Mouse (Mus musculus) ES-E14 (cell line): ENCODE measurements at regions not wholly inside any gene's neighbourhood (a gene's known extent, or its start where the extent isn't known, plus 50 kb on each side); places are given as distances from the start of the nearest gene placed in this dataset.

Experiments used
- DNase-seq: peaks from one replicate; pipeline ENCODE4 v3.0.0-alpha.2; 2013; ENCODE audit warnings: low read depth, low spot score
- H3K27ac ChIP-seq: 2 replicates; pipeline ENCODE4 v1.5.1; 2012; ENCODE audit warnings: low read depth, mild to moderate bottlenecking, low read length, moderate library complexity, mixed read lengths; ENCODE audit not compliant: poor library complexity, insufficient read depth, severe bottlenecking
- H3K36me3 ChIP-seq: 2 replicates; pipeline ENCODE4 v1.6.1; 2012; ENCODE audit warnings: mild to moderate bottlenecking, low read length, moderate library complexity, mixed read lengths; ENCODE audit not compliant: control insufficient read depth, poor library complexity, insufficient read depth, severe bottlenecking
- H3K4me1 ChIP-seq, 2 experiments: fragments of 150-350 bp in 1 of 2; sonication (generic) in 1 of 2; 2 replicates each; pipeline ENCODE4 v1.6.1; 2012; ENCODE audit warnings: low read length in 2 of 2, mild to moderate bottlenecking in 1 of 2, mixed read lengths in 1 of 2; ENCODE audit not compliant: control insufficient read depth in 2 of 2, insufficient read depth in 2 of 2, poor library complexity in 1 of 2
- H3K4me3 ChIP-seq, 2 experiments: fragments of 150-350 bp in 1 of 2; sonication (generic) in 1 of 2; 2 replicates each; pipeline ENCODE4 v1.5.1; 2012; ENCODE audit warnings: low read length in 2 of 2, low read depth in 1 of 2, mild to moderate bottlenecking in 1 of 2, mixed read lengths in 1 of 2; ENCODE audit not compliant: insufficient read depth in 1 of 2, poor library complexity in 1 of 2, severe bottlenecking in 1 of 2
- H3K9ac ChIP-seq: 2 replicates; pipeline ENCODE4 v1.6.1; 2012; ENCODE audit warnings: low read depth, mild to moderate bottlenecking, low read length, mixed read lengths; ENCODE audit not compliant: poor library complexity, insufficient read depth, severe bottlenecking
- H3K9me3 ChIP-seq: fragments of 150-350 bp; sonication (generic); 2 replicates; pipeline ENCODE4 v1.6.1; 2012; ENCODE audit warnings: low read depth, mild to moderate bottlenecking, low read length; ENCODE audit not compliant: control insufficient read depth, insufficient read depth
- CHD2 ChIP-seq: IDR thresholded peaks from 2 replicates; pipeline ENCODE4 v1.6.1; 2014; ENCODE audit warnings: mild to moderate bottlenecking, low read depth, low read length, inconsistent platforms
- HCFC1 ChIP-seq: IDR thresholded peaks from 2 replicates; pipeline ENCODE4 v1.6.1; 2012; ENCODE audit warnings: low read length, inconsistent platforms, borderline replicate concordance; ENCODE audit not compliant: insufficient read depth
- MAFK ChIP-seq: IDR thresholded peaks from 2 replicates; pipeline ENCODE4 v1.6.1; 2014; ENCODE audit warnings: mild to moderate bottlenecking, low read depth, low read length, inconsistent platforms; ENCODE audit not compliant: insufficient read depth
- ZC3H11A ChIP-seq: IDR thresholded peaks from 2 replicates; pipeline ENCODE4 v1.6.1; 2012; ENCODE audit warnings: low read depth, mild to moderate bottlenecking, inconsistent platforms, low read length, borderline replicate concordance
- ZNF384 ChIP-seq: IDR thresholded peaks from 2 replicates; pipeline ENCODE4 v1.6.1; 2012; ENCODE audit warnings: low read depth, low read length, inconsistent platforms
- in situ Hi-C, 2 experiments: fragments of 600-800 bp; cut with MboI; formaldehyde crosslinking; loops; one replicate each; pipeline ENCODE4 v1.15.1; 2025; ENCODE audit warnings: low sequenced_read_pairs in 2 of 2, inconsistent platforms in 1 of 2; ENCODE audit not compliant: unreplicated experiment in 2 of 2

DNA sequence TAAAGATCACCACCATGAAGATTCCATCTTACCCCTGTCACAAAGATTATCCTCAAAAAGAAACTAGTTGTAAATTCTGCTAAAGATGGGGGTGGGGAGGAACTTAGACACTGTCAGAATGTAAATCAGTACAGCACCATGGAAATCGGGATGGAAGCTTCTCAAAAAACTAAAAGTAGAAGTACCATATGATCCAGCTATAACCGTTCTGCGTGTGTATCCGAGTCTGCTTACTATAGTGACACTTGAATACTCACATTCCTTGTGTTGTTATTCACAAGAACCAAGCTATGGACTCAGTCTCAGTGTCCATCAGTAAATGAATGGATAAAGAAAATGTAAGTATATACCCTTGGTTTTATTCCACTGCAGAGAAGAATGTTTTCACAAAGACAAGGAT, 290.8 kb downstream of the Qdpr start:
- Histone ChIP-seq H3K9me3 (no peaks in the 10 kb centered on the region), H3K27ac (no peak overlapping the region), H3K4me1 (no peaks in the 10 kb centered on the region), H3K9ac (no peak overlapping the region), H3K4me3 (no peak overlapping the region), H3K36me3 (no peaks in the 10 kb centered on the region)
- DNase-seq = no peak
- in situ Hi-C loops = no loop called here
- no peak for TF ChIP-seq ZC3H11A
- no peak for TF ChIP-seq HCFC1
- no peak for TF ChIP-seq ZNF384
- TF ChIP-seq MAFK = no peak

- no peaks in the 10 kb centered on the region for H3K9me3 ChIP-seq
- in situ Hi-C loops = no loop called here
- no peak for TF ChIP-seq HCFC1
- no peak for TF ChIP-seq ZC3H11A
- no peak for TF ChIP-seq ZNF384
- no peak for TF ChIP-seq CHD2
- no peak for TF ChIP-seq MAFK
- no peak overlapping the region for H3K9ac ChIP-seq
- no peak overlapping the region for H3K27ac ChIP-seq
- H3K4me1 ChIP-seq = no peaks in the 10 kb centered on the region
- no peak for DNase-seq
- H3K36me3 ChIP-seq = no peaks in the 10 kb centered on the region
- H3K4me3 ChIP-seq = no peak overlapping the region
These were observed 295.1 kb downstream of the Qdpr start for GRCm38 (mm10) chr5:45154936-45155335.

GRCm38 (mm10) chr5:45144186-45144585, 305.9 kb downstream of the Qdpr start:
- no peak for DNase-seq
- in situ Hi-C loops = no loop called here
- H3K9ac ChIP-seq = no peak overlapping the region
- H3K27ac ChIP-seq = no peak overlapping the region
- H3K9me3 ChIP-seq = no peaks in the 10 kb centered on the region
- no peaks in the 10 kb centered on the region for H3K4me1 ChIP-seq
- H3K4me3 ChIP-seq = no peak overlapping the region
- TF ChIP-seq CHD2 = no peak
- no peak for TF ChIP-seq HCFC1
- no peak for TF ChIP-seq ZC3H11A
- no peak for TF ChIP-seq ZNF384
- TF ChIP-seq MAFK = no peak
- H3K36me3 ChIP-seq = no peaks in the 10 kb centered on the region

- H3K27ac ChIP-seq = no peak overlapping the region
- TF ChIP-seq MAFK (no peak), CHD2 (no peak), ZC3H11A (no peak), HCFC1 (no peak), ZNF384 (no peak)
- H3K9me3 ChIP-seq = no peaks in the 10 kb centered on the region
- H3K9ac ChIP-seq = no peak overlapping the region
- no peak overlapping the region for H3K4me3 ChIP-seq
- H3K36me3 ChIP-seq = no peaks in the 10 kb centered on the region
- in situ Hi-C loops = no loop called here
- DNase-seq = no peak
- H3K4me1 ChIP-seq = no peaks in the 10 kb centered on the region
These were observed 312.6 kb downstream of the Qdpr start for GRCm38 (mm10) chr5:45137198-45137973.

GRCm38 (mm10) chr5:45136696-45137095, 313.3 kb downstream of the Qdpr start:
- no peak overlapping the region for H3K9ac ChIP-seq
- H3K9me3 ChIP-seq = no peaks in the 10 kb centered on the region
- H3K36me3 ChIP-seq = no peaks in the 10 kb centered on the region
- no peak overlapping the region for H3K4me3 ChIP-seq
- no peak overlapping the region for H3K27ac ChIP-seq
- no peaks in the 10 kb centered on the region for H3K4me1 ChIP-seq
- TF ChIP-seq HCFC1 = no peak
- no peak for TF ChIP-seq CHD2
- no peak for TF ChIP-seq ZNF384
- TF ChIP-seq MAFK = no peak
- TF ChIP-seq ZC3H11A = no peak
- in situ Hi-C loops = no loop called here
- no peak for DNase-seq
